Mouse (Mus musculus) CH12.LX (cell line): Measurements from ENCODE around the gene Capn3. TPM values are rescaled to one million over a fixed set of nuclear protein-coding genes. Genes with fewer than 3 reads are reported as not detected.

Experiments
- DNase-seq: peaks from one replicate; pipeline ENCODE4 v3.0.0-alpha.2; 2013; ENCODE audit errors: extremely low read depth
- H3K27ac ChIP-seq: 2 replicates; pipeline ENCODE4 v1.5.1; 2012; ENCODE audit warnings: low read depth, mild to moderate bottlenecking, control low read depth, moderate library complexity; ENCODE audit not compliant: insufficient read depth
- H3K27me3 ChIP-seq: replicated peaks from 2 replicates; pipeline ENCODE3; 2012; ENCODE audit warnings: inconsistent platforms
- H3K36me3 ChIP-seq, 2 experiments: replicated peaks in 1 of 2; 2 replicates each; pipeline versions ENCODE3 to v1.6.1; 2012; ENCODE audit warnings: inconsistent platforms in 1 of 2, low read length in 1 of 2, mild to moderate bottlenecking in 1 of 2, mixed read lengths in 1 of 2, moderate library complexity in 1 of 2; ENCODE audit not compliant: control insufficient read depth in 1 of 2, insufficient read depth in 1 of 2
- H3K4me1 ChIP-seq, 2 experiments: 2 replicates each; pipeline ENCODE4 v1.6.1; 2012; ENCODE audit warnings: inconsistent platforms in 1 of 2, moderate library complexity in 1 of 2; ENCODE audit not compliant: insufficient read depth in 2 of 2, control insufficient read depth in 1 of 2
- H3K4me2 ChIP-seq: 2 replicates; pipeline ENCODE4 v1.6.1; 2012; ENCODE audit warnings: low read depth, mild to moderate bottlenecking, control low read depth; ENCODE audit not compliant: poor library complexity, insufficient read depth, severe bottlenecking
- H3K4me3 ChIP-seq, 3 experiments: fragments of 150-350 bp in 1 of 3; sonication (generic) in 1 of 3; replicated peaks in 1 of 3; 2 replicates each; pipeline versions ENCODE3 to v1.5.1; 2011 to 2012; ENCODE audit warnings: low read depth in 2 of 3, low read length in 2 of 3, mild to moderate bottlenecking in 2 of 3, moderate library complexity in 2 of 3, control low read depth in 1 of 3, improper control_type of control experiment in 1 of 3, inconsistent platforms in 1 of 3, mixed read lengths in 1 of 3; ENCODE audit not compliant: poor library complexity in 1 of 3
- H3K79me2 ChIP-seq: replicated peaks from 2 replicates; pipeline ENCODE4 v1.6.1; 2012; ENCODE audit warnings: mild to moderate bottlenecking, moderate library complexity; ENCODE audit not compliant: control insufficient read depth, poor library complexity, insufficient read depth, severe bottlenecking; ENCODE audit errors: extremely low read depth
- H3K9ac ChIP-seq: 2 replicates; pipeline ENCODE4 v1.6.1; 2012; ENCODE audit warnings: low read depth, mild to moderate bottlenecking, control low read depth, moderate library complexity; ENCODE audit not compliant: insufficient read depth
- H3K9me3 ChIP-seq: replicated peaks from 2 replicates; pipeline ENCODE3; 2012; ENCODE audit warnings: low read length, inconsistent platforms, mixed read lengths
- BHLHE40 ChIP-seq: IDR thresholded peaks from 2 replicates; pipeline ENCODE4 v1.6.1; 2011; ENCODE audit warnings: mild to moderate bottlenecking, low read depth, low read length, improper control_type of control experiment
- CHD1 ChIP-seq: IDR thresholded peaks from 2 replicates; pipeline ENCODE4 v1.6.1; 2012; ENCODE audit warnings: low read depth, low read length, improper control_type of control experiment, inconsistent platforms
- CHD2 ChIP-seq: IDR thresholded peaks from 2 replicates; pipeline ENCODE4 v1.6.1; 2011; ENCODE audit warnings: low read length, improper control_type of control experiment
- CTCF ChIP-seq, 2 experiments: IDR thresholded peaks in 1 of 2; conservative IDR thresholded peaks in 1 of 2; 2 replicates each; pipeline ENCODE4 v1.5.1; 2011 to 2012; ENCODE audit warnings: low read depth in 2 of 2, low read length in 2 of 2, improper control_type of control experiment in 1 of 2, inconsistent platforms in 1 of 2, mild to moderate bottlenecking in 1 of 2, moderate library complexity in 1 of 2
- E2F4 ChIP-seq: IDR thresholded peaks from 2 replicates; pipeline ENCODE4 v1.6.1; 2011; ENCODE audit warnings: low read depth, low read length, improper control_type of control experiment; ENCODE audit not compliant: insufficient replicate concordance
- ELF1 ChIP-seq: IDR thresholded peaks from 2 replicates; pipeline ENCODE4 v1.6.1; 2014; ENCODE audit warnings: low read depth, mild to moderate bottlenecking, inconsistent platforms, low read length, improper control_type of control experiment
- EP300 ChIP-seq: IDR thresholded peaks from 2 replicates; pipeline ENCODE4 v1.6.1; 2011; ENCODE audit warnings: low read length, improper control_type of control experiment
- ETS1 ChIP-seq: conservative IDR thresholded peaks from 2 replicates; pipeline ENCODE4 v1.6.1; 2012; ENCODE audit warnings: low read depth, mild to moderate bottlenecking, inconsistent platforms, low read length, improper control_type of control experiment, moderate library complexity
- GABPA ChIP-seq: IDR thresholded peaks from 2 replicates; pipeline ENCODE4 v1.6.1; 2012; ENCODE audit warnings: low read depth, low read length, improper control_type of control experiment, inconsistent platforms; ENCODE audit not compliant: insufficient replicate concordance
- HCFC1 ChIP-seq: IDR thresholded peaks from 2 replicates; pipeline ENCODE4 v1.6.1; 2012; ENCODE audit warnings: low read depth, mild to moderate bottlenecking, inconsistent platforms, low read length, improper control_type of control experiment
- IRF4 ChIP-seq: IDR thresholded peaks from 2 replicates; pipeline ENCODE4 v1.6.1; 2014; ENCODE audit warnings: low read depth, mild to moderate bottlenecking, inconsistent platforms, low read length, improper control_type of control experiment
- KAT2A ChIP-seq: IDR thresholded peaks from 2 replicates; pipeline ENCODE4 v1.6.1; 2012; ENCODE audit warnings: low read length, improper control_type of control experiment, inconsistent platforms; ENCODE audit not compliant: insufficient replicate concordance
- MAFK ChIP-seq: IDR thresholded peaks from 2 replicates; pipeline ENCODE4 v1.6.1; 2011; ENCODE audit warnings: low read length, improper control_type of control experiment; ENCODE audit not compliant: insufficient replicate concordance
- MAX ChIP-seq: IDR thresholded peaks from 2 replicates; pipeline ENCODE4 v1.6.1; 2011; ENCODE audit warnings: low read length, improper control_type of control experiment
- MAZ ChIP-seq: IDR thresholded peaks from 2 replicates; pipeline ENCODE4 v1.6.1; 2012; ENCODE audit warnings: low read depth, mild to moderate bottlenecking, inconsistent platforms, low read length, improper control_type of control experiment, moderate library complexity
- MEF2A ChIP-seq: IDR thresholded peaks from 2 replicates; pipeline ENCODE4 v1.6.1; 2014; ENCODE audit warnings: low read depth, mild to moderate bottlenecking, inconsistent platforms, low read length, improper control_type of control experiment, borderline replicate concordance
- MXI1 ChIP-seq: IDR thresholded peaks from 2 replicates; pipeline ENCODE4 v1.6.1; 2011; ENCODE audit warnings: mild to moderate bottlenecking, low read depth, low read length, improper control_type of control experiment
- MYC ChIP-seq: IDR thresholded peaks from 2 replicates; pipeline ENCODE4 v1.6.1; 2011; ENCODE audit warnings: low read depth, mild to moderate bottlenecking, improper control_type of control experiment, low read length
- NELFE ChIP-seq: IDR thresholded peaks from 2 replicates; pipeline ENCODE4 v1.6.1; 2011; ENCODE audit warnings: low read depth, low read length, improper control_type of control experiment
- NRF1 ChIP-seq: IDR thresholded peaks from 2 replicates; pipeline ENCODE4 v1.6.1; 2014; ENCODE audit warnings: low read depth, mild to moderate bottlenecking, inconsistent platforms, low read length, improper control_type of control experiment, moderate library complexity
- POLR2A ChIP-seq: IDR thresholded peaks from 2 replicates; pipeline ENCODE4 v1.6.1; 2011; ENCODE audit warnings: low read depth, mild to moderate bottlenecking, improper control_type of control experiment, low read length
- POLR2AphosphoS2 ChIP-seq: IDR thresholded peaks from 2 replicates; pipeline ENCODE4 v1.6.1; 2011; ENCODE audit warnings: low read depth, low read length, improper control_type of control experiment
- RAD21 ChIP-seq: IDR thresholded peaks from 2 replicates; pipeline ENCODE4 v1.6.1; 2011; ENCODE audit warnings: low read depth, mild to moderate bottlenecking, low read length, improper control_type of control experiment, moderate library complexity
- RCOR1 ChIP-seq: conservative IDR thresholded peaks from 2 replicates; pipeline ENCODE4 v1.6.1; 2012; ENCODE audit warnings: low read depth, mild to moderate bottlenecking, inconsistent platforms, low read length, improper control_type of control experiment
- SMC3 ChIP-seq: IDR thresholded peaks from 2 replicates; pipeline ENCODE4 v1.6.1; 2011; ENCODE audit warnings: low read depth, low read length, improper control_type of control experiment
- TBP ChIP-seq: conservative IDR thresholded peaks from 2 replicates; pipeline ENCODE4 v1.6.1; 2011; ENCODE audit warnings: low read depth, low read length, improper control_type of control experiment
- TCF12 ChIP-seq: IDR thresholded peaks from 2 replicates; pipeline ENCODE4 v1.6.1; 2014; ENCODE audit warnings: low read depth, mild to moderate bottlenecking, inconsistent platforms, low read length, improper control_type of control experiment
- UBTF ChIP-seq: IDR thresholded peaks from 2 replicates; pipeline ENCODE4 v1.6.1; 2012; ENCODE audit warnings: low read depth, mild to moderate bottlenecking, inconsistent platforms, low read length, improper control_type of control experiment, moderate library complexity
- USF1 ChIP-seq: IDR thresholded peaks from 2 replicates; pipeline ENCODE4 v1.6.1; 2014; ENCODE audit warnings: low read depth, mild to moderate bottlenecking, inconsistent platforms, low read length, improper control_type of control experiment
- ZC3H11A ChIP-seq: IDR thresholded peaks from 2 replicates; pipeline ENCODE4 v1.6.1; 2012; ENCODE audit warnings: low read depth, mild to moderate bottlenecking, inconsistent platforms, low read length, improper control_type of control experiment
- ZMIZ1 ChIP-seq: IDR thresholded peaks from 2 replicates; pipeline ENCODE4 v1.6.1; 2012; ENCODE audit warnings: low read depth, mild to moderate bottlenecking, inconsistent platforms, low read length, improper control_type of control experiment
- ZNF384 ChIP-seq: IDR thresholded peaks from 2 replicates; pipeline ENCODE4 v1.6.1; 2012; ENCODE audit warnings: low read depth, low read length, improper control_type of control experiment, inconsistent platforms
- dilution Hi-C: fragments of 300-500 bp; cut with MboI; formaldehyde crosslinking; loops from 2 replicates; pipeline ENCODE4 v1.14.3; 2020; ENCODE audit warnings: low sequenced_read_pairs; ENCODE audit not compliant: extremely low pct_unique_long_range_greater_than_20kb, extremely low pct_ligation_motif_present
- in situ Hi-C: fragments of 300-500 bp; cut with MboI; formaldehyde crosslinking; loops from 3 replicates; pipeline ENCODE4 v1.14.3; 2019; ENCODE audit warnings: low sequenced_read_pairs, low pct_ligation_motif_present, low pct_unique_long_range_greater_than_20kb, mixed read lengths
- polyA plus RNA-seq: library from polyadenylated mRNA; unstranded; fragments of >175 nt; gene quantifications from 2 replicates; pipeline ENCODE4 v1.2.1, GENCODE M21; 2012; ENCODE audit warnings: low read depth; ENCODE audit not compliant: insufficient read length
- total RNA-seq, 2 experiments: library from RNA; depleted of rRNA; stranded (reverse); fragments of 300-350 nt in 1 of 2; fragments of >200 nt in 1 of 2; gene quantifications; 2 replicates each; pipeline ENCODE4 v1.2.3; 2012 to 2014

The Capn3 gene
- total and polyA plus RNA-seq, 3 experiments, result 3.2 to 7.4 (median 7.2) TPM

GRCm38 (mm10) chr2:120496511-120496910 lies 40.7 kb downstream of the Capn3 start:
- Histone ChIP-seq H3K4me1 (peaks cover 20 to 32% of the 10 kb centered on the region in 2 experiments), H3K4me2 (no peak overlapping the region), H3K4me3 (no peak overlapping the region), H3K27me3 (no peaks in the 10 kb centered on the region), H3K9me3 (no peaks in the 10 kb centered on the region), H3K79me2 (no peaks in the 10 kb centered on the region)
- dilution Hi-C loops, result no loop called here
- TF ChIP-seq E2F4 (no peak), MEF2A (no peak), EP300 (no peak)
- TF ChIP-seq, all 38 proteins: peak for 0
- H3K36me3 ChIP-seq, result peaks cover 0 to 28% of the 10 kb centered on the region in 2 experiments
- in situ Hi-C loops, result no loop called here
- H3K27ac ChIP-seq, result no peak overlapping the region
- no peak overlapping the region for H3K9ac ChIP-seq
- DNase-seq, result no peak

GRCm38 (mm10) chr2:120499971-120500471 lies 44.2 kb downstream of the Capn3 start:
- H3K27me3 ChIP-seq, result no peaks in the 10 kb centered on the region
- TF ChIP-seq RAD21 (no peak), SMC3 (no peak; the same call in 1 of the 2 replicates), CHD2 (0 out of 2 replicates have a peak, but pooled peaks have one; percentile 13), MAX (no peak), MEF2A (peak; percentile 92), EP300 (no peak; the same call in 1 of the 2 replicates), CHD1 (no peak), TBP (no peak), ZMIZ1 (no peak), RCOR1 (peak; percentile 32; the same call in 1 of the 2 replicates), MAFK (peak; percentile 53; the same call in 1 of the 2 replicates), HCFC1 (no peak), MAZ (no peak), E2F4 (no peak), NELFE (0 out of 2 replicates have a peak, but pooled peaks have one; percentile 17), CTCF (conservative IDR thresholded peaks at IDR 0.05 in 1 of 2, IDR thresholded peaks at IDR 0.05 in 1 of 2; ENCODE audit: low read depth in 2 of 2, low read length in 2 of 2) (no peak), MXI1 (no peak), POLR2AphosphoS2 (no peak), ETS1 (peak; percentile 65), ELF1 (0 out of 2 replicates have a peak, but pooled peaks have one; percentile 13), GABPA (no peak), TCF12 (peak; percentile 87), ZC3H11A (no peak), IRF4 (peak; percentile 49; the same call in 1 of the 2 replicates), USF1 (no peak), UBTF (no peak; the same call in 1 of the 2 replicates), KAT2A (no peak), BHLHE40 (peak; percentile 71), MYC (no peak), NRF1 (no peak), ZNF384 (no peak), POLR2A (no peak; the same call in 1 of the 2 replicates)

More at GRCm38 (mm10) chr2:120499971-120500471, 44.2 kb downstream of the Capn3 start:
- in situ Hi-C loops, result no loop called here
- H3K4me1 ChIP-seq, result peaks cover 34 to 56% of the 10 kb centered on the region in 2 experiments
- peak overlapping the region; percentile 89 for H3K4me2 ChIP-seq
- no peaks in the 10 kb centered on the region for H3K79me2 ChIP-seq
- H3K27ac ChIP-seq, result peak overlapping the region; percentile 63
- H3K36me3 ChIP-seq, result peaks cover 7 to 42% of the 10 kb centered on the region in 2 experiments
- peak; percentile 88 for DNase-seq
- H3K4me3 ChIP-seq, result no peak overlapping the region
- H3K9me3 ChIP-seq, result no peaks in the 10 kb centered on the region
- no peak overlapping the region for H3K9ac ChIP-seq
- dilution Hi-C loops, result no loop called here
